Mouse (Mus musculus) adrenal gland (tissue): ENCODE data around the gene Tmem186.

ENCODE experiments used
- intact Hi-C: fragments of 180-260 bp; cut with DNase I; formaldehyde crosslinking; loops from one replicate; pipeline ENCODE4 v1.15.1; 2025

Gene Tmem186

GRCm38 (mm10) chr16:8668386-8668785 lies 30.9 kb upstream of the Tmem186 start:
- intact Hi-C loops = no loop called here

GRCm38 (mm10) chr16:8667814-8668213 lies 30.3 kb upstream of the Tmem186 start:
- intact Hi-C loops = no loop called here

GRCm38 (mm10) chr16:8667261-8667660 lies 29.7 kb upstream of the Tmem186 start:
- intact Hi-C loops = no loop called here

GRCm38 (mm10) chr16:8666452-8666851 lies 28.9 kb upstream of the Tmem186 start:
- intact Hi-C loops = no loop called here

GRCm38 (mm10) chr16:8665367-8665766 lies 27.9 kb upstream of the Tmem186 start:
- intact Hi-C loops = no loop called here

GRCm38 (mm10) chr16:8663606-8664539 lies 26.4 kb upstream of the Tmem186 start:
- intact Hi-C loops = no loop called here

- intact Hi-C loops = no loop called here
These were observed 25.5 kb upstream of the Tmem186 start for GRCm38 (mm10) chr16:8663022-8663421.

GRCm38 (mm10) chr16:8658764-8659163 lies 21.3 kb upstream of the Tmem186 start:
- intact Hi-C loops = no loop called here

GRCm38 (mm10) chr16:8658349-8658748 lies 20.8 kb upstream of the Tmem186 start:
- intact Hi-C loops = no loop called here

GRCm38 (mm10) chr16:8656256-8656655 lies 18.7 kb upstream of the Tmem186 start:
- intact Hi-C loops = no loop called here

GRCm38 (mm10) chr16:8655599-8655998 lies 18.1 kb upstream of the Tmem186 start:
- intact Hi-C loops = no loop called here

GRCm38 (mm10) chr16:8655108-8655507 lies 17.6 kb upstream of the Tmem186 start:
- intact Hi-C loops = no loop called here

GRCm38 (mm10) chr16:8650007-8650406 lies 12.5 kb upstream of the Tmem186 start:
- intact Hi-C loops = no loop called here

- intact Hi-C loops = loop anchor here (2.0 to 10.0 kb wide), 2 partner anchors 31 to 151 kb away; no protein-coding TSS in a partner anchor
These were observed 8.0 kb upstream of the Tmem186 start for GRCm38 (mm10) chr16:8645546-8645945.

- intact Hi-C loops = loop anchor here (2.0 to 10.0 kb wide), 2 partner anchors 33 to 149 kb away; no protein-coding TSS in a partner anchor
These were observed 6.3 kb upstream of the Tmem186 start for GRCm38 (mm10) chr16:8643855-8644254.

- intact Hi-C loops = loop anchor here (5.0 to 10.0 kb wide), 2 partner anchors 33 to 145 kb away; partner anchors contain the start of gene Carhsp1
These were observed 2.1 kb upstream of the Tmem186 start for GRCm38 (mm10) chr16:8639466-8640191.

- intact Hi-C loops = loop anchor here (5.0 kb wide), 1 partner anchor 34 kb away; the partner anchor contains the start of gene Carhsp1
These were observed 619 bp upstream of the Tmem186 start for GRCm38 (mm10) chr16:8638131-8638530.

GRCm38 (mm10) chr16:8636867-8637216 lies 670 bp downstream of the Tmem186 start:
- intact Hi-C loops = loop anchor here (5.0 kb wide), 1 partner anchor 35 kb away; the partner anchor contains the start of gene Carhsp1

GRCm38 (mm10) chr16:8631428-8631827 lies 6.1 kb downstream of the Tmem186 start:
- intact Hi-C loops = no loop called here

GRCm38 (mm10) chr16:8630419-8630818 lies 7.1 kb downstream of the Tmem186 start:
- intact Hi-C loops = no loop called here

GRCm38 (mm10) chr16:8620315-8621115 lies 17.0 kb downstream of the Tmem186 start:
- intact Hi-C loops = no loop called here
